Mouse (Mus musculus): ENCODE results near the gene Kera. TPM values are rescaled to one million over a fixed set of nuclear protein-coding genes. Genes with fewer than 3 reads are reported as not detected.

Gene Kera
- polyA plus RNA-seq (2017; shearing (Covaris generic)) = not detected

DNA sequence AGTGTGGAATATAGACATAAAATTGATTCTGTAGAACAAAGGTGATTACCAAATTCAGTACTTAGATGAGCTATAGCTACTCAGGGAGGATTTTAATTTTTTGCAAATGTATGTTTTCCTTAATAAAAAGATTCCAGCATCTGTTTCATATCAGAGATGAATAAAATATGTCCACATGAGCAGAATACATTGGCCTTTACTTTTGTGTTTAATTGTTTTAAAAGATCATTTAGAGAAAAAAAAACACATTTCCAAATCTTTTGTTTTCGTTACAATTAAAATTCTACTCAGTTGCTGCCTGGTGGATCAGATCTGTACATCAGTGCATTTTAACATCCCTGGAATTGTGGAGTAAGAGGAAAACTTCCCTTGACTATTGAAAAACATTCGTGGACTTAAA lies at the start of gene Kera:
TSS of gene Kera (plus strand) at position 301 of the 400 bp plus-strand sequence.

GRCm38 (mm10) chr10:97564957-97565856 lies 41.5 kb upstream of the Kera start, which contains the start of gene Lum:
Gene Lum (plus strand): TSS chr10:97565128.

DNA sequence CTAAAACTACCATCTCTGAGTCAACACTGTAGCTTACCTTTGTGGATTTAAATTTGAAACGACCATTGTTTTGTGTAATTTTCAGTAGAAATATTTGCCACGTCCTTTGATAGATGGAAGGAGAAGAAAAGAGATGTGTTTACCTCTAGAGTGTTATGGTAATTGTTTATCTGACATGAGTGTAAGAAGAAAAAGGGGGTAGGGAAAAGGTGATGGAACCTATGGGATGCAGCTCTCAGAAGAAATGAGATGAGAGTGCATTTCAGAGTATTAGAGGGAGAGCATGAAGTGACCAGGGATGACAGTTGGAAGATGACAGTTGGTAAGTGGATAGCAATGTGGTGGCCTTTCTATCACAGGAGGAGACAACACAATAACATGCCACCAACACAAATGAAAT lies 37.1 kb downstream of the Kera start, which contains the start of gene Epyc:
TSS of gene Epyc (plus strand) at position 301 of the 400 bp plus-strand sequence.

Other genes with a start within 250 kb of the Kera start
- gene Dcn, start 127.3 kb upstream of the Kera start, polyA plus RNA-seq (2017; shearing (Covaris generic)) = not detected
- not detected for gene Lum, start 41.8 kb upstream of the Kera start, polyA plus RNA-seq (2017; shearing (Covaris generic))
- not detected for gene Epyc, start 37.2 kb downstream of the Kera start, polyA plus RNA-seq (2017; shearing (Covaris generic))
- gene Ccer1, start 86.2 kb downstream of the Kera start, polyA plus RNA-seq (2017; shearing (Covaris generic)) = not detected
- not detected for gene C030005K15Rik, start 119.9 kb downstream of the Kera start, polyA plus RNA-seq (2017; shearing (Covaris generic))

Measured in inflammation-experienced regulatory T-cells, adult 16 weeks (primary cell).